Mouse (Mus musculus) adrenal gland, adult 8-10 months (tissue): ENCODE data around the gene Fgf11. TPM values are rescaled to one million over a fixed set of nuclear protein-coding genes. Genes with fewer than 3 reads are reported as not detected.

Experiments
- DNase-seq: peaks from one replicate; pipeline ENCODE4 v3.0.0; 2022
- total RNA-seq, 4 experiments: library from RNA; stranded (reverse); gene quantifications; 2 replicates each; pipeline ENCODE4 v1.2.4; 2022

Fgf11 gene
- total RNA-seq, 4 experiments from 2014 or later, result 2.5 to 32.7 (median 16.9) TPM

DNA sequence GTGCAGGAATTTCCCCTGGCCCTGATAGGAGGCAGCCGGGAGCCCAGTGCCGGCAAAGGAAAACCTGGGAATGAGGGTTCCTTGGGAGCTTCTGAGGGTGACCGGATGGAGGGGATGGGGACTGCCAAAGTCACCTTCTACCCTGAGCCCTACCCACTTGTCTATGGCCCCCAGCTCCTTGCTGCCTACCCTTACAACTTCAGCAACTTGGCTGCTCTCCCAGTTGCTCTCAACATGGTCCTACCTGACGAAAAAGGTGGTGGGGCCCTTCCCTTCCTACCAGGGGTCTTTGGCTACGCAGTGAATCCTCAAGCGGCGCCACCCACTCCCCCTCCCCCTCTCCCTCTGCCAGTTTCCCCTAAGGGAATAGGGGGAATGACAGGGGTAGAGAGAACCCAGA lies 22.7 kb downstream of the Fgf11 start:
- no peak for DNase-seq

DNA sequence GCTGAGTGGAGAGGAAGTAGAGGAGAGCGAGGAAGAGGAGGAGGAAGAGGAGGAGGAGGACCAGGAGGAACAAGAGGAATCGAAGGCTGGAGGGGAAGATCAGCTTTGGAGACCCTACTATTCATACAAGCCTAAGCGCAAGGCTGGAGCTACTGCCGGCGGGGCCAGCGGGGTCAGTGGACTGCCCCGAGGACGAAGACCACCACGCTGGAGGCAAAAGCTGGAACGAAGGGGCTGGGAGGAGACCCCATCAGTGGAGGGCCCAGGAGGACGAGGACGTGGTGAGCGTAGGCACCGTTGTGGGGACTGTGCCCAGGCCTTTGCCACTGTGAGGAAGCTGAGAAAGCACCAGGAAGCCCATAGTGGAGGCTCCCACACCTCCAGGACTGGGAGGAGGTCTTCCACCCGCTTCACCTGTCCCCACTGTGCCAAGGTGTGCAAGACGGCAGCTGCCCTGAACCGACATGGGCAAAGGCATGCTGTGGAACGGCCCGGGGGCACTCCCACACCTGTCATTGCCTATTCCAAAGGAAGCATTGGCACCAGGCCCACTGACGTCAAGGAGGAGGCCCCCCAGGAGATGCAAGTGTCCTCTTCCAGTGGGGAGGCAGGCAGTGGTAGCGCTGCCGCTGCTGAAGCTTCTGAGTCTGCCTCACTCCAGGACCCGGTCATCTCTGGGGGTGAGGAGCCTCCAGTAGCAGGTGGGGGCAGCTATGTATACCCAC lies 23.2 kb downstream of the Fgf11 start:
- no peak for DNase-seq

DNA sequence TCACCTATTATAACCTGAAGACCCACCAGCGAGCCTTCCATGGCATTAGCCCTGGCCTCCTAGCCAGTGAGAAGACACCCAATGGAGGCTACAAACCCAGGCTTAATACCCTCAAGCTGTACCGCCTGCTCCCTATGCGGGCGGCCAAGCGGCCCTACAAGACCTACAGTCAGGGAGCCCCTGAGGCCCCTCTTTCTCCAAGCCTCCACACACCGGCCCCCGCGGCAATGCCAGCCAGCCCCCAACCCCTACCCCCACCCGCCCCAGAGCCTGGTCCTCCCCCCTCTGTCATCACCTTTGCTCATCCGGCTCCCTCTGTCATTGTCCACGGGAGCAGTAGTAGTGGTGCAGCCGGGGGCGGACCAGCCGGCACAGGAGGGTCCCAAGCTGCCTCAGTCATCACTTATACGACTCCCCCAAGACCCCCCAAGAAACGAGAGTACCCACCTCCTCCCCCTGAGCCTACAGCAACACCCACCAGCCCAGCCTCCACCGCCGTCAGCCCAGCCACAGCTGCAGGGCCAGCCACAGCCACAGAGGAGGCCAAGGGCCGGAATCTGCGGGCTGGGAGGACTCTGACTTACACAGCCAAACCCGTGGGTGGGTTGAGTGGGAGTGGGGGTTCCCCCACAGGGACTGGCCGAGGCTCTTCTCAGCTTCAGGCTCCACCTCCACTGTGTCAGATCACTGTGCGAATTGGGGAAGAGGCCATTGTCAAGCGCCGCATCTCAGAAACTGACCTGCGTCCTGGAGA lies 24.0 kb downstream of the Fgf11 start:
- DNase-seq, result no peak

DNA sequence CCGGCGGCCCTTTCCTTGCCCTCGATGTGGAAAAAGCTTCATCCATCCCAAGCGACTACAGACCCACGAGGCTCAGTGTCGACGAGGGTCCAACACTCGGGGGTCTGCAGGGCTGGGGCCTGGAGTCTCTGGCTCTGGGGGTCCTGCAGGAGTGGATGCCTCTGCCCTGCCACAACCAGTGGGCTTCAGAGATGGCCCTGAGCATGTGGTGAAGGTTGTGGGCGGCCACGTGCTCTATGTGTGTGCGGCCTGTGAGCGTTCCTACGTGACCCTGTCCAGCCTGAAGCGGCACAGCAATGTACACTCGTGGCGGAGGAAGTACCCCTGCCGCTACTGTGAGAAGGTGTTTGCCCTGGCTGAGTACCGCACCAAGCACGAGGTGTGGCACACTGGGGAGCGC lies 25.2 kb downstream of the Fgf11 start:
- no peak for DNase-seq

DNA sequence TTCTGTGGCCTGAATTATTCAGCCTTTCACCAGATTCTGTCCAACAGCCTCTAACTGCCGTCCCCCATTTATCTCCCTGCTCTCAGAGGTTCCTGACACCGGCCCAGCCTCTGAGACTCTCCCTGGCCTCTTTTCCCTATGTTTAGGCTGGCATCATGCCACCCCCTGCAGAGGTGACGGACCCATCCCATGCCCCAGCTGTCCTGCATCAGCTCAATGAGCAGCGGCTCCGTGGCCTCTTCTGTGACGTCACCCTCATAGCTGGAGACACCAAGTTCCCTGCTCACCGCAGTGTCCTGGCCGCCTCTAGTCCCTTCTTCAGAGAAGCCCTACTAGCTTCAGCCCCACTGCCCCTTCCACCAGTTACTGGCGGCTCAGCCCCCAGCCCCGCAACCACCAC lies 25.9 kb downstream of the Fgf11 start:
- DNase-seq, result no peak

DNA sequence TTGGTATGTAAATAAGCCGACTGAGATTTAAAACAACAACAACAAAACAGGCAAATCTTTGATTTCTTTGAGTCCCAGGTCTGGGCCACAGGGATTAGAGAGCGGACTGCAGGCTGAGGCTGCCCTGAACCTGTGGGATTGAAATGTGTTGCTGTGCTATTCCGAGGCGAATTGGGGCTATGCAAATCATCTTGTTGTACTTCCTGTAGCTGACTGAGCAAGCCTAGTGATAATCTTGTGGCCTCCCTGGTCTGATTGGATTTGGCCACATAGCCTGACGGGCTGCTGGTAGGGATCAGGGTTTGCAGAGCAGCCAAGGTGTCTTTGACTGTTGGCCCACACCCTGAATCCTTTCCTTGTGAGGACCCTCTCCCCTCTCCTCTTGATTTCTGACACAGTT lies 26.7 kb downstream of the Fgf11 start:
- no peak for DNase-seq

DNA sequence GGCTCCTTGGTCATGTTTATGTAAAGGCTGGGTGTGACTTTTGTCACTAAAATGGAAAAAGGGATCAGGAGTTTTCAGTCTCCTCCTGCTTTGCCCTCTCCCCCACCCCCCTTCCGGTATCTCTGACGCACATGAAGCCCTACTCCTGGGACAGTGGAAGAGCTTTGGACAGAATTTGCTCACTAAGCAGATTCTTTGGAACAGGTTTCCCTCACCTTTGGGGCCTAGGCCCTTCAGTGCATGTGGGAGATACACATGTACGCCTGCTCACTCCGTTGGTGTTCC lies 34.1 kb downstream of the Fgf11 start:
- DNase-seq, result no peak

DNA sequence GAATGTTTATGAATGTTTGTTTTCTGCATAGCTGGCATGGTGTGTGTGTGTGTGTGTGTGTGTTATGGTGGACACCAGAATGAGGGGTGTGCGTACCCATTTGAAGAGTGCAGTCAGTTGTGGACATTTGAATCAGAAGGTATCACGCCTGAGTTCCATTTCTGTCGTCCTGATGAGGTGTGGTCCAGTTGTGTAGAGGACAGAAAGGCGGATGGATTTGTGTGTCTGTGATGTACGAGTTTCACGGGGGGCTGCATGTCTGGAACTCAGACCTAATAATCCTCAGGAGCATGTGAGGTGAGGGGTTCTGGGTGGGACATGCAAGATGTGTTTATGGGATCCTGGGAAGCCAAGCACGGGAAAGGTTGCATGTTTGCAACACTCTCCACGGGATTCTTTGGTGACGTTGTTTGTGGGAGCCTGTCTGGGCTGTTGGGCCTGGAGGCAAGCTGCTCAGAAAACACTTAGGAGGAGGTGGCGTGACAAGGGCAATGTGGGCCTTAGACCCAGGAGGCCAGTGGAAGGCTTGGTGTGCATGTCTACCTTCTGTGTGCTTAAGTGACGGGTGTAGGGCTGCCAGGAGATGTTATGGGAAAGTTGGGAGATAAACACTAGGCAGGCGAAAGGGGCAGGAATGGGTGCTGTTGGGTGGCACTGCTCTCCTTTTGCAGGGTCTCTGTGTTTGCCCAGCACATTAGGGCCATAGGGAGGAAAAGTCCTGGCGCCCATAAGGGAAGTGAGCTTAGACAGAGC lies 34.6 kb downstream of the Fgf11 start:
- no peak for DNase-seq

DNA sequence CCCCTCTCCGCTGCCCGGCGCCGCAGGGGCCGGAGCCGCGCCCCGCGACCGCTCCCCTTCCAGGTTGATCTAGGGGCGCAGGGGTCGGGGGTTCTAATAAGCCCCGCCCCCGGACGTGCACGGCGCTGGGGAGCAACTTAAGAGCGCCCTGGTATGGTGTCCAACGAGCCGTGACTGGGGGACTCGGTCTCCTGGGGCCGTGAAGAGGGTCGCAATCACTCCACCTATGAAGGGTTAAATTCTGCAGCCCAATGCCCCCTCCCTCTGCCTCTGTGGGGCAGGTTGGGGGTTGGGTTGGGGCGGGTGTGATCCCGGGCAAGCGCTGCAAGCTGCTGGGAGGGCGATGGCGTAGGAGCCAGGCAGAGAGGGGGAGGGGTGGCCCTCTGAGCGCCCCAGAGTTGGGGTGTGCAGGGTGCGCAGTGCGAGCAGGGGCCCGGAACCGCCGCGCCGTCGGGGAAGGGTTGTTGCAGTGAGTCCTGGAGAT lies 35.5 kb downstream of the Fgf11 start:
- peak; percentile 66 for DNase-seq

DNA sequence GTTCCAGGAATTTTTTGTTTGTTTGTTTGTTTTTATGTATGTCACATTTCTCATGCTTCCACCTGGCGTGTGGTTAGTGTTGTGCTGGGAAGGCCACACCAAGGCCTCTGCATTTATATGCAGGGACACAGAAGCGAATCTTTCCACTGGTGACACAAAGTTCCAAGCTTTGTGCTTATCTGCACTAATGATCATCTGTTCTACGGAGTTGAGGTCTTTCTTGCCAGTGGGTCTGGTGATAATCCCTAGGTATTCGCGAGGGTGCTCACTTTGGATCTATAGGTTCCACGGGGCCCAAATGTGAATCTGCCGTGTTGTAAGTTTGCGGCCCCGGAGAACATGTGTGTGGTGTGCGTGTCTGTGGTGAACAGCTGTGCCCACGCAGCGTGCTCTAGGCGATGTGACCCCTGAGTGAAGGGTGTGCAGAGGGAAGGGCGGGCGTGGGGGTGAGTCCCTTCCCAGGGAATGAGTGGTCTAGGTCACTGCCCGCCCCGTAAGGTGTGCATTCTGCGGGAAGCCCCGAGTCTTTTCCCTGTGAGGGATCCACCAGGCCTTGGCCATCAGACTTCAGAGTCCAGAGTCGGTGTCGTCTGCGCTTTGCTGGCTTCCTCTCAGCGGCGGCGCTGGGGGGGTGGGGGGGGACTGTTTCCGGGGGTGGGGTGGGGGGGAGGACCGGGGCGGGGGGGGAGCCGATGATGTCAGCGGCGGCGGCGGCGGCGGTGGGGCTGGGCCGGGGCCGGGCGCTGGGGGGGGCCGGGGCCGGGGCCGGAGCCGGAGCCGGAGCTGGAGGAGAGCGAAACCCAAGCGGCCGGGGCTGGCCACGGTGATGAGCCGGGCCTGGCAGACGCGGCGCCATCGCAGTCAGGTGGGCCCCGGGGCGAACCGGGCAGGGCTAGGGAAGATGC lies 36.2 kb downstream of the Fgf11 start, which contains the start of gene Zbtb4:
Zbtb4 (plus strand) TSS at position 692 of the 905 bp plus-strand sequence.
- no peak for DNase-seq

DNA sequence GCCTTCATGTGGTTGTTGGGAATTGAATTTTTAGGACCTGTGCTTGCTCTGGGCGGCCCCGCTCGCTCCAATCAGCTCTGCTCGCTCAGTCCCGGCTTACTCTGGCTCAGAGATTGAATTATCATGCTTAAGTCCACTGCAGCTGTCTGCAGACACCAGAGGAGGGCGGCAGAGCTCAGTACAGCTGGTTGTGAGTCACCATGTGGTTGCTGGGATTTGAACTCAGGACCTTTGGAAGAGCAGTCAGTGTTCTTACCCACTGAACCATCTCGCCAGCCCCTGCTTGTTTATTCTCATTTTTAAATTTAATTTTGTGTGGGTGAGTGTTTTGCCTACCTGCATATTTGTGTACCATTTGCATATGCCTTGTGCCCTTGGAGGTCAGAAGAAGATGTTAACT lies 38.1 kb downstream of the Fgf11 start:
- DNase-seq, result no peak

DNA sequence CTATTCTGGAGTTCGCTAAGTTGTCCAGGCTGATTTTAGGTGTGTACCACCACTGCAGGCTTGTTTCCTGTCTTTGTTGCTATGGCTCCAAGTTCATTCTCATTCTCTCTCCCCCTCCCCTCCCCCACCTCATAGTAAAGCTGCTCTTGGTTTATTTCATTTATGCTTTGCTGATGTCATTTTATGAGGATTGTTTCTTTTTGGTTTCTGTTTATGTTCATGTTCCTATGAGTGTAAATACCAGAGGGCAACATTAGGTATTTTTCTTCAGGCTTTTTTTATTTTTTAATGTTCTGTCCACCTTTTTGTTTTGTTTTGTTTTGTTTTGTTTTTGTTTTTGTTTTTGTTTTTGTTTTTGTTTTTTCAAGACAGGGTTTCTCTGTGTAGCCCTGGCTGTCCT lies 39.8 kb downstream of the Fgf11 start, which contains the start of gene Slc35g3:
Slc35g3 (minus strand) TSS at position 101 of the 400 bp plus-strand sequence.
- no peak for DNase-seq

DNA sequence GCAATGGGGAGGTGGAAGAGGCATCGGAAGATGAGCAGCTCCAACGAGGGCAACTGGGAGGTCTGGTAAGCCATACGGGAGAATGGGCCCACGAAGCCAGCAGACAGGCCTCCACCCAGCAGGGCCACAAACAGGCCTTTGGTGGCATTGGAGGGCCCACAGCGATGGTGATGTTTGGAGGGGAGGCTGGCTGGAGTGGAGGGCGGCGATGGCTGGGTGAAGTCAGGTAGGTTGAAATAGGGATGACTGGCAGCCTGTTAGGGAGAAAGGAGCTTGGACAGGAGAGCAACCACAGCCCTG lies 40.8 kb downstream of the Fgf11 start:
- no peak for DNase-seq

DNA sequence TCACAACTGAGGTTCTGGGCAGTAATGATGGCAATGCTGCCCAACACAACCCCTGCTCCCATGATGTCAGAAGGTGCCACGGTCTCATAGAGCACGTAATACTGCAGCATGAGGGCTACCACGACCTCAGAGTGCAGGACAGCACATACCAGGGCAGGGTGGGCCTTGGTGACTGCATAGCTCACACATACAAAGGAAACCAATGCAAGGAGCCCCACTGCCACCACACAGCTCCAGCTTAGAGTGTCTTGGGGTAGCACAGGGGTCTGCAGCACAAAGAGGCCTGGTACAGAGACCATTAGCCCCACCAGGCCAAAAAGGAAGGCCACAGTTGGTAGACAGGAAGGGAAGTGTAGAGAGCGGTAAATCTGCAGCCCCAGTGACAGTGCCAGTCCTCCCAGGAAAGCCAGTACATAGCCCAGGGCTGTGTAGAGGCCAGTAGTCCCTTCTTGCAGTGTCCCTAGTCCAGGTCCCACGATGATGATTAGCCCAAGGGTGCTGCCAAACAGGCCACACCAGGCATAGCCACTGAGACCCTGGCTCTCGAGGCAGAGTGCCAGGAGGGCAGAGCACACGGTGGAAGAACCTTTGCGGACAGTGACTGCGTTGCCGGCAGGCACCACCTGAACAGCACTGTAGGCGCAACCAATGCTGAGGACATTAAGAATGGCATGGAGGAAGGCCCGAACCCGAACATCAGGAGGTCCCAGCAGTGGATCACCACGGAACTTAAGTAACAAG lies 41.3 kb downstream of the Fgf11 start:
- DNase-seq, result no peak

DNA sequence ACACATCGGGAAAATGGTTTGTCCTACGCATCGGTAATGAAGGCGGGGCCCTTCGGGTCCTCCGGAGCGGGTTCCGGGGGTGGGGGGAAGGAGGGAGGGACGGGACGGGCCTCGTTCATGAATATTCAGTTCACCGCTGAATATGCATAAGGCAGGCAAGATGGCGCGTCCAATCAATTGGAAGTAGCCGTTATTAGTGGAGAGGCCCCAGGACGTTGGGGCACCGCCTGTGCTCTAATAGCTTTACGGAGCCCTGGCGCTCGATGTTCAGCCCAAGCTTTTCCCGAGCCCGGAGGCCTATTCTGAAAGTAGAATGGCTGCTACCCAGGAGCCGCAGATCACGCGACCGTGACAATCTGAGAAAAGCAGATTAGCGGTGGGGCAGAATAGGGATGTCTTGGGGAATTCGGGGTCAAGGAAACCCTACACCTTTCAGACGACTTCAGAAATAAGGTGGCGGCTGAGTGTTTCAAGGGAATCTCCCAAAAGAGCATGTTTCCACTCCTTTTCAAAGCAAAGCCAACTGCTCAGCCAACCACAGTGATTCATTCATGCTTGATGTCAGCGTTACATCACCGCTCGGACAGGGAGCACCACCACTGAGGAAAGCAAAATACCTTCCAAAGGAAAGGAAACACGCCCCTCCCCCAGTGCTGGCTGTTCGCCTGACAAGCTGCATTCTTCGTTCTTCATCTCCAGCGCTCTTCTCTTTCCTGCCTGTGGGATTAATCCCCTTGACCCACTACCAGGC lies 42.5 kb downstream of the Fgf11 start:
- DNase-seq, result peak; percentile 87

DNA sequence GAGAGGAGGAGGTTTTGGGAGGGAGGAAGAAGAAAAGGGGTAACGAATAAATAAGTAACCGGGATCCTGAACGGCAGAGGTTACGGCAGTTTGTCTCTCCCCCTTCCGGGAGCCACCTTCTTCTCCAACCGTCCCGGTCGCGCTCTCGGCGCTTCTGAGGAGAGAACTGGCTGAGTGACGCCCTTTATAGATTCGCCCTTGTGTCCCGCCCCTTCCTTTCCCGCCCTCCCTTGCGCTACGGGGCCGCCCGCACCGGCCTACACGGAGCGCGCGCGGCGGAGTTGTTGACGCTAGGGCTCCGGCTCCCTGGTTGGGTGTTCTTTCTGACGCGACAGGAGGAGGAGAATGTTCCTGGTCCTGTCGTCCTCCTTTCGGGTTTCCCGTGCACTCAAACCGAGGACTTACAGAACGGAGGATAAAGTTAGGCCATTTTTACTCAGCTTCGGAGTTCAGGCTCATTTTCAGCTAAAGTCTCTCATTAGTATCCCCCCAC lies 43.1 kb downstream of the Fgf11 start, which contains the start of gene Polr2a:
Polr2a (minus strand) TSS at position 160 of the 493 bp plus-strand sequence.
- DNase-seq, result peak; percentile 95

DNA sequence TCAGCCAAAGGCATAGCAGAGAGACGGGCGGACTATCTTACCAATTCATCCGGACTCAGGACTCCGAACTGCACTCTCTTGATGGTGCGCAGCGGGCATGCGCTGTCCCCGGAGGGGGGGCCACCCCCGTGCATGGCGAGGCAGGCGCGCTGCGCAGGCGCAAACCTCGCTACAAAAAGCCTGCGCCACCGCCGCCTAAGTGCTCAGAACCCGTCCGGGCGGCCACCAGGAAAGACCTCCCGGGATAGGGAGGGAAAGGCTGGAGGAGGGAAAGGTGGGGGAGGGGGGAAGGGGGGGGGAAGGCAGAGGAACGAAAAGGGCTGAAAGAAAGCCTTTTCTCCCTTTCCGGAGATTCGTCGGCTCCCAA lies 43.6 kb downstream of the Fgf11 start:
- DNase-seq, result peak; percentile 95

DNA sequence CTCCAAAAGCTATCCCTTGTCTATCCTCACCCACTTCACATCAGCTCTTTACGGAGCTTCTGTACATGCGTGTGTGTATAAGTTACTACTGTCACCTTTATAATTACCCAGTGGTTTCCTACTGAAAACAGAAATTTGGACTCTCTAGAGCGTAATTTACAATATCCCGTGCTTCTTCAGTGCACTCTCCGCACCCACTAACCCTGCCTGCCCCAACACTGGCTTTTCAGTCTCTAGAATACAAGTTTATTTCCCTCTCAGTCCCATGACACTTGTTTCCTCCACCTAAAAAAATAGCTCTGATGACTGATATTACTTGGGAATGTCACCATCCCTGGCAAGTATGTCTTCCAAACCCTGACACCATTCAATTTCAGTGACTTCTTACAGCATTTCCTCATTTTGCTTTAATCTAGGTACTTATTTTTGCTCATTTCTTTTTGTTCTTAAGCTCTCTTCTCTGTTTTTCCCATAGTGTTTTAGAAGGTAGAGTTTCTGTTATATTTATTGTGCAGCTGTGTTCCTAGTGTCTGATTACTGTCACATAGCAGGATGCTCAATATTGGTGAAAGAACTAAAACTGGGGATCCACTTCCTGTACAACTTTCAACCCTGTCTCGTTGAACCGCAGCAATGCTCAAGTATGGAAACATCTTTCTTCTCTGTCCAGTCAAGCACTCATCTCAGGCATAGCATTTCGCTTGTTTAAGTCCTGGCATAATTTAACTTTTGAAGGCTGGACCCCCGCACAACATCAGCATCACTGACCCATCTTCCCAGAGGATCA lies 44.2 kb downstream of the Fgf11 start:
- DNase-seq, result no peak

DNA sequence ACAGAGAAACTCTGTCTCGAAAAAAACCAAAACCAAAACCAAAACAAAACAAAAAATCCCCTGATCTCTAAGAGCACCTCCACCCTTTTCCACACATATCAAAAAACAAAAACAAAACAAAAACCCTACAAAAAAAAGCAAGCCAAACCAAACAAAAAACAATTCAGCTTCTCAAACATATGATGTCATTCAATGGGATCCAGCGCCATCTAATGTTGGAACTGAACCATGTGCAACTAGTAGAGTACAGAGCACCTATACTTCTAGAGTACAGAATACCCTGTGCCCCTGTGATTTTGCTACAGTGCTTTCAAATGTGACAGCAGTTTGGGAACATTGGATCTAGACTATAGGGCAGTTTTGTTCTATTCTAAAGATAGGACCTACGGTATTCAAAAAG lies 47.0 kb downstream of the Fgf11 start:
- no peak for DNase-seq

DNA sequence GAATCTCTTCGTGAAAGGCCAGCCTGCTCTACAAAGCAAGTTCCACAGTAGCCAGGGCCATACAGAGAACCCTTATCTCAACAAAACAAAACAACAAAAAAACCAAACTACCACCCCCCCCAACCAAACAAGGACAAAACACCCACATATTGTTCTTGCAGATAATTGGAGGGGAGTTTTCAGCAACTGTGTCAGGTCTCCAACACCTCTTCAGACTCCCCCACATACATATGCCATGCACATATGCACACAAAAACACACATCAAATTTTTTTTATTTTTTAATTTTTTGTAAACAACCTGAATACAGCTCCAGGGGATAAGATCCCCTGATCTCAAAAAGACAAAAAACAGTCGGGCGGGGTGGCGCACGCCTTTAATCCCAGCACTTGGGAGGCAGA lies 47.4 kb downstream of the Fgf11 start:
- DNase-seq, result no peak
